Mouse (Mus musculus) ovary, postnatal 14 days (tissue): Measurements from ENCODE around the gene Dusp14.
A peak's percentile ranks its signal among the peaks of the same experiment; 100 is the strongest.

Source experiments
- DNase-seq: peaks from one replicate; pipeline ENCODE4 v3.0.0; 2022; ENCODE audit warnings: low spot score

Dusp14 gene

GRCm38 (mm10) chr11:84066927-84067645 is 2.0 kb downstream of the Dusp14 start:
- DNase-seq: no peak

- DNase-seq: no peak
Observed at GRCm38 (mm10) chr11:84066071-84066481, 3.0 kb downstream of the Dusp14 start.

DNA sequence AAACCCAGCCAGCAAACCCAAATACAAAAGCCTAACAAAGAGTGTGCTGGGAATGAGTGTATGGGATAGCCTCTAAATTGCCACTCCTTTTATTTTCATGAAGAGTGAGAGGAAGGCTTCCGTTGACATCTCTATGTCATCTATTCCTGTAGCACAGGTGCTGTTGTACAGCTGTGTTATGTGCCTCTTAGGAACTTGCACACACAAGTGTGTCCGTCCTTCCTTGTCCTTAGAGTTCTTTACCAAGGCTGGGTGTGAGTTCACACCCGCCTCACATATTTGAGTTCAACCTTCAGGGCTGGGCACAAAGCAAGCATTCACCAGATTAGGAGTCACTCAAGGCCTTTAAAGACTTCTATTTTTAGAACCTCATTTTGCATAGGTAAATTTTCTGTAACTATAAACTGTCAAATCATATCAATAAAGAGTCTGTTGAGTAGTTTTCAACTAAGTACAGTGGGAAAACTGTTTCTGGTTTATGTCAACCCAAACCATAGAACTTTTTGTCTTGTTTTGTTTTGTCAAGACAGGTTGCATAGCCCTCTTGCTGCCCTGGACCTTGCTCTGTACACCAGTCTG is 5.3 kb downstream of the Dusp14 start:
- DNase-seq: no peak

DNA sequence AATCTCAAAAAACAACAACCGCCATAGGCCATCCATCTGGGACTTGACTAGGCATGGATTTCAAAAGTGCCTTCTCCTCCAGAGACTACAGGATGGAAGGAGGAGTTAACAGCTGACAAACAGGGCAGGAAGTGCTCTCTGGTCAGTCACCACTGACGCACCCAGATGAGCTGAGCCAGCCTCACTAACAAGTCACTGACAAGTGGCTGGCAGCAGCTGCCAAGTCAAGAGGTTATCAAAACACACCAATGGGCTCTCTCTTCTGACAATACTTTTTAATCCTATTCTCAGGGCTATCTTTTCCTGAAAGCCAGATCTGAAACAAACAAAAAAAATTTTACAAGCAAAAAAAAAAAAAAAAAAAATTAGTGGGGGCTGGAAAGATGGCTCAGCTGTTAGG is 6.3 kb downstream of the Dusp14 start:
- no peak for DNase-seq

DNA sequence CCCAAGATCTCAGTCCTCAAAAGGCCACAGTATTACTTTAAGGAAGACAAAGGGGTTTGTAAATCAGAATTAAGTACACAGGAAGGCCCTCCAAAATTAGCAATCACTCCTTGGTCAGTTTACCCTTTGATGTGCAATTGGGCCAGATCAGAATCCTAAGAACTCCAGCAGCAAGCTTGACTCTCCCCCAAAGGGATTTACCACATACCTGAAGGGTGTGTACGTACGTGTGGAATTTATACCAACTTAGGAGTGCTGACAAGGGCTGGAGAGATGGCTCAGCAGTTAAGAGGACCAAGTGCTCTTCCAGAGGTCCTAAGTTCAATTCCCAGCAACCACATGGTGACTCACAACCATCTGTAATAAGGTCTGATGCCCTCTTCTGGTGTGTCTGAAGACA is 7.2 kb downstream of the Dusp14 start:
- DNase-seq: no peak

GRCm38 (mm10) chr11:84060635-84061034 is 8.4 kb downstream of the Dusp14 start:
- no peak for DNase-seq

GRCm38 (mm10) chr11:84059784-84060183 is 9.3 kb downstream of the Dusp14 start:
- DNase-seq: no peak

DNA sequence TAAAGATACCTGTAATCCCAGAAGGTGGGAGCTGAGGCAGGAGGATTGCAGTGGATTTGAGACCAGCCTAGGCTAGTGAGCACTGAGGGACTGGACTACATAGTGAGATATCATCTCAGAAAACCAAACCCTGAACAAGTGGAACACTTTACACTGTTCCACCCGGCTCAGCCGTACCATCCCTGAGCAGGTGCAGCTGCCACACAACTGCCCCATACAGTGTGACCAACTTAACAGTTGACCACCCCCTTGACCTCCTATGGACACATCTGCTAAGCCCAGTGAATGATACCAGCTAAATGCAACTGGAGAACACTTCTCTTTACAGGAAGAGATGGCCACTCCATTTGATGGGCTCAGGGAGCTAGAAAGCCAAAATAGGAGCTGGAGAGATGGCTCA is 11.6 kb downstream of the Dusp14 start:
- DNase-seq: no peak

GRCm38 (mm10) chr11:84053524-84054163 is 15.4 kb downstream of the Dusp14 start:
- no peak for DNase-seq

DNA sequence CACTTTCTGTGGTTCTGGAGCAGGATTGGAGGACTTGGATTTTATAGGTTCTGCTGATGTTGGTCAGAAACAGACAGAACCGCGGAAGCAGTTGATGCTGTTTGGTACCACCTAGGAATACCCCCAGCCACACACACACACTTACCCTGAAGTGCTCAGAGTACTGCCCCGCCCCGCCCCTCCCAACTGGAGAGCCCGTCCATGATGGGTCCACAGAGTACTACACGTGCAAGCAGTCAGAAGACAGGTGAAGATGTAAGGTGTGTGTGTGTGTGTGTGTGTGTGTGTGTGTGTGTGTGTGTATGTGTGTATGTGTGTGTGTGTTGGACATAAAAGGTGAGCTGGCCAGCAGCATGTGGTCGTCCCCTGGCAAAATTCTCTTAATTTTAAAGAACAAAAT is 16.0 kb downstream of the Dusp14 start:
- no peak for DNase-seq

GRCm38 (mm10) chr11:84048411-84048810 is 20.6 kb downstream of the Dusp14 start:
- no peak for DNase-seq

DNA sequence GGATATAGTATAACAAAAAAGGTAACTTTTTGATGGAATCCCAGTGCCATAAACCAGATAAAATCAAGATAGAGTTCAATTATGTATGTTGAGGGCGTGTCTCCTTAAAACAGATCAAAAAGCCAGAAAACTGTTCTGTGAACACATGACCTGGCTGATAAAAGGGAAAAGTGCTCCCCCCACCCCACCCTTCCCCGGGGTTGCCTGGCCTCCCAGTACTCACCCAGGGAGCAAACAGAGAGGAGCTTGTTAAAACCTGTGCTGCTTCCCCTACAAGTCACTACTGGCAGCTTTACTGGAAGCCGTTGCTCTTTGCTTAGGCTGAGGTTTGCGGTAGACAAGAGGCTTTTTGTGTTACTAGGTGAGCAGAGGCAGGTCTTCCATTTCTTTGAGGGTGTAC is 21.8 kb downstream of the Dusp14 start:
- no peak for DNase-seq

DNA sequence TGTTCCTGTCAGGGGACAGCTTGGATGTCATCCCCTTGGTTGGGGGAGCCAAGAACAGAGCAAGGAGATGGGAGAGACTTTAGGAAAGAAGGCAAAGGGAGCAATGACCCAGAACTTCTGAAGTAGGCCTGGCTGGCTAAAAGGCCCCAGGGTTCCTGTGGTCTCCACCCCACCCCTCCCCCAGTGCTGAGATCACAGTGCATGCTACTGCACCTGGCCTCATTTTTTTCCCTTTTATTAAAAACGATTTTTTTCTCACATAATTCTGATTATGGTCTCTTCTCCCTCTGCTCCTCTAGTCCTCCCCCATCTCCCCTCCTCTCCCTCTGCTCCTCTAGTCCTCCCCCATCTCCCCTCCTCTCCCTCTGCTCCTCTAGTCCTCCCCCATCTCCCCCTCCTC is 24.1 kb downstream of the Dusp14 start:
- DNase-seq: no peak

- DNase-seq: no peak
Observed at GRCm38 (mm10) chr11:84042808-84043762, 26.0 kb downstream of the Dusp14 start.

- DNase-seq: no peak
Observed at GRCm38 (mm10) chr11:84040621-84041020, 28.4 kb downstream of the Dusp14 start.

DNA sequence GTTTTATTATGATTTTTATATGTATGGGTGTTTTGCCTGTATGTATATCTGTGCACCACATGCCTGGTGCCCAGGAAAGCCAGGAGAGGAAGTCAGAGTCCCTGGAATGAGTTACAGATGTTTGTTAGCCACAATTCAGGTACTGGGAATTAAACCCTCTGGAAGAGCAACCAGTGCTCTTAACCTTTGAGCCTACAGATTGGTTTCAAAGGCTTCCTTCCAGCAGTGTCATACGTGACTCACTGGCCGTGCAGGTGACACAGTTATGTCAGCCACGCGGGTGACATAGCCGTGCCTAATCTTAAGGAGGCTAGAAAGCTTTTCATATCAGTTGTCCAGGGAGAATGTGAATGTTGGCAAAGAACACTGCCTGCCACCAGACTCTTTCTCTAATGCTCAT is 35.4 kb downstream of the Dusp14 start:
- no peak for DNase-seq

GRCm38 (mm10) chr11:84032559-84032958 is 36.5 kb downstream of the Dusp14 start:
- no peak for DNase-seq

GRCm38 (mm10) chr11:84031971-84032370 is 37.1 kb downstream of the Dusp14 start:
- DNase-seq: peak; percentile 23

DNA sequence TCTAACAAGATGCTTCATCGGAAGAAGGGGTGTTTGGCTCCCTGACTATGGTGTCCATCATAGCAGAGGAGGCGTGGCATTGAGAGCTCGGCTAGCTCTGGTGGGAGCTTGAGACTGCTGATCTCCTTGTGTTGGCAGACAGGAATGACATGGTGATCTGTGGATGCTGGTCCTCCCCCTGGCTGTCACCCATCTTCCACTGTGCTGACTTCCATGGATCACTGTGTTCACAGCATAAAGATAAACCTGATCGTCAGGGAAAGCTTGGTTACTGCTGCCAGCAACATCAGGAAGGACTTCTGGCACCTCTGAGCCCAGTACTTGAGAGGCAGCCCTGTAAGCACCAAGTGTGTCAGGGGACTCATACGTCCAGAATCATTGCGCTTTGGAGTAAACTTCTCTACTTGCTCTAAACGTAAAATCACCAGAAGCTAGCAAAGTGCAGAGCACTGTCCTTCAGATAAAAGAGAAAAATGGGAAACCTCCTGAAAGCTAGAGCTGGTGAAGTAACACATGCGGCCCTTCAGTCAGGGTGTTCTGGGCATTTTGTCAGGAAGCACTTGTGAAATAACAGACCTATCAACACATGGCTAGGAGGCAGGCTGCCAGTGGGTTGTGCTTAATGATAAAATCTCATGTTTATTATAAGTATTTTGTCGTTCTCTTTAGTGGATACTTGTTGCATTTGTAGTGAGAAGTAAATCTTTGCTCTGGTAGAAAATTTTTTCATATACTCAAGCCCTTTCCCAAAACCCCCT is 40.6 kb downstream of the Dusp14 start:
- DNase-seq: peak; percentile 33

DNA sequence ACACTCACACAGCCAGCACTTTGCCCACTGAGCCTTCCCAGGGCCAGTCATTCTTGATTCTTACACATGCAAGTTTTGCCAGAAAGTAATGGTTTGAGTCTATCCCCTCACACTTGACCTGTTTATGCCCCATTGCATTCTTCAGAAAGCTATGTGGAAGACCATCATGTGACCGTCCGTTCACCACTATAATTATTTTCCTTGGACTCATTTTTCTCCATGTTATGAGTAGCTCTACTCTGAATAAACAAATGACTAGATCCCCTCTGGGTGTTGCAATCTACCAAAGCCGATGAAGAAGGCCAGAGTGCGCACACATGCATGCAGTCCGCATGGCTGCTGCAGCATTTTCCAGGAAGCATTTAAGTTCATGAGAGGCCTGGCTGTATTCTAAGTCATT is 41.8 kb downstream of the Dusp14 start:
- no peak for DNase-seq

- no peak for DNase-seq
Observed at GRCm38 (mm10) chr11:84016810-84017508, 52.1 kb downstream of the Dusp14 start.
